Mouse (Mus musculus): Measurements from ENCODE around the gene Gm14496. TPM values are rescaled to one million over a fixed set of nuclear protein-coding genes. Genes with fewer than 3 reads are reported as not detected.
"Not testable (repeated sequence)": the region's sequence is repeated elsewhere in the genome, so short reads cannot be mapped to it uniquely, and the experiment has no call there.

Gene Gm14496
- not detected in 2 replicates for total RNA-seq (2015)
- not detected in 2 replicates for total RNA-seq (2017)

- ATAC-seq (ENCODE audit: poor library complexity, severe bottlenecking) = no peak
Observed at GRCm38 (mm10) chr2:181990829-181991228, at the start of gene Gm14496. Gm14496 (plus strand) TSS chr2:181991129.

GRCm38 (mm10) chr2:181952747-181953680, 37.9 kb upstream of the Gm14496 start:
- ATAC-seq (ENCODE audit: poor library complexity, severe bottlenecking) = not testable (repeated sequence)

GRCm38 (mm10) chr2:181968395-181968794, 22.5 kb upstream of the Gm14496 start:
- no peak for ATAC-seq (ENCODE audit: poor library complexity, severe bottlenecking)

- no peak for ATAC-seq (ENCODE audit: poor library complexity, severe bottlenecking)
Observed at GRCm38 (mm10) chr2:181969187-181969586, 21.7 kb upstream of the Gm14496 start.

- ATAC-seq (ENCODE audit: poor library complexity, severe bottlenecking) = not testable (repeated sequence)
Observed at GRCm38 (mm10) chr2:181981969-181982368, 9.0 kb upstream of the Gm14496 start.

Other genes with a start within 250 kb of the Gm14496 start
- not detected in 2 replicates for gene Myt1, start 227.8 kb upstream of the Gm14496 start, total RNA-seq (2015)
- gene Myt1, start 227.8 kb upstream of the Gm14496 start, total RNA-seq (2017) = not detected in 2 replicates
- gene Pcmtd2, start 153.3 kb upstream of the Gm14496 start, total RNA-seq (2015) = 18.0 and 23.6 TPM in 2 replicates
- 24.5 and 24.8 TPM in 2 replicates for gene Pcmtd2, start 153.3 kb upstream of the Gm14496 start, total RNA-seq (2017)
- 15.6 and 22.3 TPM in 2 replicates for gene Polr3k, start 126.8 kb upstream of the Gm14496 start, total RNA-seq (2015)
- gene Polr3k, start 126.8 kb upstream of the Gm14496 start, total RNA-seq (2017) = 19.6 and 19.8 TPM in 2 replicates

All from megakaryocyte, adult 5-6 weeks (primary cell).